Mouse (Mus musculus): ENCODE measurements around the gene Sec61a2. TPM values are rescaled to one million over a fixed set of nuclear protein-coding genes. Genes with fewer than 3 reads are reported as not detected.
A peak's percentile ranks its signal among the peaks of the same experiment; 100 is the strongest.

Sec61a2 gene
- total RNA-seq, 2 experiments from 2014 or later, result 100 to 114 TPM

DNA sequence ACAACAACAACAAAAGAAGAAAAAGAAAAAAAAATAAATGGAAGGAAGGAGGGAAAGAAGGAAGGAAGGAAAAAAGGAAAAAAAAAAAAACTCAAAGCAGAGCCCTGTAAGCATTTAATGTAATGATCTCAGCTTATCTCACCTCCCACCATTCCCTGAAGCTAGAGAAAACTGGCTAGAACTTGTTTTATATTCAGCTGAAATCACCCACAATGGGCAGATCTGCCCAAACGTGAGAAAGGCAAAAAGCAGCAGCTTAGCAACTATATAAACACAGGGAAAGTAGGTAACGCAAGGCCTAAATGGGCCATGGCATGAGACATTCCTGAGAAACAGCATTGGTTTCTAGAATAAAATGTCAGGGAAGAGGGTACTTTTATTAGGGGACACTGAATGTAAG, 5.8 kb downstream of the Sec61a2 start:
- intact Hi-C loops (cut with DNase I), result no loop called here
- DNase-seq, result no peak

DNA sequence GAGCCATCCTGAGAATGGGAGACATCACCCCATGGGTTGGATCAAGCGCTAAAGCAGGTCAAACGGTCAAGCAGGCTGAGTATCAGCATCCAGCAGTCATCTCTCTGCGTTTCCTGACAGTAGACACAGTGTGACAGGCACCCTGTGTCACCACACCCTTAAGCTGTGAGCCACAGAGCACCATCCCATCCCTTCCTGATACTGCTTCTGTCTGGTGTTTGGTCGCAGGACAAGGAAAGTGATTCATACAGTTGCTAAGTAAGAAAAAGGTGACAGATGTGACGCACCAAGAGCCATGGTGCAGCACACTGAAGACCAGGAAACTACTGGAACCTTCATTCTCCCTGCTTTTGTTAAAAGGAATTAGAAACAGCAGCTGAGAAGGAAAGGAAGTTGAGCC, 6.4 kb downstream of the Sec61a2 start:
- intact Hi-C loops (cut with DNase I), result no loop called here
- DNase-seq, result no peak

DNA sequence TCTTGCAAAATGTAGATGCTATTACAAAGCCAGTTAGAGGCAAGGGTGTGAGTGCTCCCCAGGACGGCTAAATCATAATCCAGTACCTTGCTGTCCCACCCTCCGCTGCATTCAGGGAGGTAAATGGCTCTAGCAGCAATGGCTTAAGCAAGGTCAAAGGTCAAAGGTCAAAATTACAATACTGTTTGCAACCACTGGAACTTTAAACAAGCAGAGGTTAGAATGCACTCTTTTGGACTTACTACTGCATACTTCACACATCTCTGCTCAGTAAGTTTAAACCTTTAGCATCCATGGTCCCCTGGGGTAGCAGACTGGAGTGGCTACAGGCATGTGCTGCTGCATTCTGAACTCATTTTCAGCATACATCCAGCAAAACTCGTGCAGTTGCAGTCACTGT, 17.8 kb downstream of the Sec61a2 start:
- intact Hi-C loops (cut with DNase I), result no loop called here
- no peak for DNase-seq

DNA sequence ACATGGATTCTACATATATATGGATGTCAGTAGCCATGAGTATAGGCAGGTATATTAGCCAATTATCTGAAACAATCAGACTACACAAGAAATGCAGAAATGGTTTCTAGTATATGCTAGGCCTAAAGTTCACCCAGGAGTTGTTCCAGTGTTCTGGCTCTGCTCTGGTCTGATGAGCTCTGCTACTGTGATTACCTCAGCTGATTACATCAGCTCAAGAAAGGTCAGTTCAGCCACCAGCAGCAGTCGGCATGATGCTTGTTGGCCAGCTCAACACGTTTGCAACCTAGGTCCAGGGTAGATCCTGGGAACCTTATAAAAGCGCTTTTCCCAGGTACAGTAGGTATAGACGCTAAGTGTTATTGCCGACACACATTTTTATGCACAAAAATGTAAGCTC, 25.5 kb downstream of the Sec61a2 start:
- no peak for DNase-seq
- intact Hi-C loops (cut with DNase I), result no loop called here

DNA sequence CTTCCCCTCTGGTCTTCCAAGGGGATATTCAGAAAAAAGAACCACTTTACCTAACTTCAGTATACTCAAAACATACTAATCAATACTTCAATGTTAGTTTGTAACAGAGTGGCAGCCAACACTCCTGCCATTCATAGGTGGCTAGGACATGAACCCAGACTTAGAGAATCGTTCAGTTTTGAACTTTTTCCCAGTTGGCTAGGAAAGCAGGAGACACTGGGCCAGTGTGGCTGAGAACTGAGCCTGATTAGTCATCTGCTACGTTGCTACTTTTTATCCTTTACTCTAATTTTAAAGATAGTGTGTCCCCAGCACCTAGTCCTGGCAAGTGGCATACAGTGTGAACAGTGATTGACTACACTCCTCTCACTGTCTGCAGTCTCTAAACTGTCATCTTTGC, 27.6 kb downstream of the Sec61a2 start:
- DNase-seq, result no peak
- intact Hi-C loops (cut with DNase I), result no loop called here

DNA sequence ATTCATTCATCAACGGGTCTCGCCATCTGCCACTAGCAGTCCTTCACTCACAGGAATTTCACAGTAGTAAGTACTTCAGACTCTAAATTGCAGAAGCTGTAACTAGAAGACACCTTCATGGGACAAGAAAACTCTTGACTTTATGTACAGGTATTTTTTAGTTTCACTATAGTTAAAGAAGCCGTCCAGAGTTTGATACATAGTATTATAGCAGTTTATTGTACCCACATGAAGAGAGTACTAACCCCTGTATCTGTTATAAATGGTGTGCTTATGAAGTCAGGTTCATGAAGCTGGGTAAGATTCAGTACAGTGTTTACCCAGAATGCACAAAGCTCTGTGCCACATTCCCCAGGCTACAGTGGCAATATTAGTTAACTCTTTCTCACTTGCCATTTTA, 32.4 kb downstream of the Sec61a2 start, which contains the start of gene Gm13199:
Gene Gm13199, minus strand, starts transcription at position 101 of the 400 bp plus-strand sequence.
- intact Hi-C loops (cut with DNase I), result no loop called here
- DNase-seq, result no peak

DNA sequence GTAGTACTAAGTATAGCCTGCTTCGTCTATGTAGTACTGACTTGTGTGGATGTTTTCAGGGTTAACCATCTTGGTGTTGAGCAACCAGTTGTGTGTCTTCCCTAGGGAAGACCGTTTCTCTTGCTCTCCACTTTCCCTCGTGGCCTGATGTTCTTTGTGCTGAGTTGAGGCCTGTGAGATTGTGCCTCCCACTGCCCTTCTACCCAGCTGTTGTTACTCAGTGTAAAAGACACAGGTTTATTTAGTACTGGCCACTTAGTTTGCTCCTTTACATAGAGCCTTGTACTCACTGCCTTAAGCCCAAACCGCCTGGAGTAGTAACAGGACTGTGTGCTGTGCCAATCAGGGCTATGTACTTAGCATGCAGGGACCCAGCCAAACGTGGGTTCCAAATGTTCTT, 43.4 kb downstream of the Sec61a2 start:
- no peak for DNase-seq
- intact Hi-C loops (cut with DNase I), result no loop called here

DNA sequence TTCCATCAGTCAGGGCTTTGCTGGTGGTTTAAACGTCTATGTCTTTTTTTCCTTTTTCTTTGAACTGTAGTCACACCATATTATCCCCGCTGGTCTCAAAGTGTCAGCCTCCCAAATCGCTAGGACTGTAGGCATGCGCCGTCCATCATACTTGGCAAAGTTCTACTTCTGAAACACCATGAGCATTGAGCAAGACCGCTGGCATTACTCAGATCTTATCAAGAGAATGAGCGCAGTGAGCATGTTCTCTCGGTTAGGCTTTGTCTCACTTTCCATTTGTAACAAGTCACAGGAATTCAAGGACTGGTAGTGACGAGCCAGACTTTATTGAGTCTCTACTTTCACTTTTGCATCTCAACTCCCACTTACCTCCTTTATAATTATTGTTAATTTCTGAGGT, 44.1 kb downstream of the Sec61a2 start:
- intact Hi-C loops (cut with DNase I), result no loop called here
- DNase-seq, result no peak

DNA sequence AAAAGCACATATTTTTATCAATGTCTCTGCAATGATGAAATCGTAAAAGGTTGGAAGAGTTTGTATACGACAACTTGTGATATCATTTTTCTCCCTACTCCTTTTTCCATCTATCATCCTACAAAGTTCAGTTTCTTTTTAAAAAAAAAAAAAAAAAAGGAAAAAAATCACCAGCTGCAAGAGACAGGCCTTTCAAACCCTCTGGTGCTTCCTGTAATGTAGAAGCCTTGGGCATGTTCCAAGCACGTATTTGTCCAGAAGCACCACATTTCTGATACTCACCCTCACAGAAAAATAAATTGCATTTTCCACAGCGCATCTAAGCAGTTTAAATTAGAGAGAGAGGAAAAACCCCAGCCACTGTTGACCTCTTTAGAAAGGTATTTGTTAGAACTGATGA, 49.4 kb downstream of the Sec61a2 start:
- DNase-seq, result no peak
- intact Hi-C loops (cut with DNase I), result no loop called here

DNA sequence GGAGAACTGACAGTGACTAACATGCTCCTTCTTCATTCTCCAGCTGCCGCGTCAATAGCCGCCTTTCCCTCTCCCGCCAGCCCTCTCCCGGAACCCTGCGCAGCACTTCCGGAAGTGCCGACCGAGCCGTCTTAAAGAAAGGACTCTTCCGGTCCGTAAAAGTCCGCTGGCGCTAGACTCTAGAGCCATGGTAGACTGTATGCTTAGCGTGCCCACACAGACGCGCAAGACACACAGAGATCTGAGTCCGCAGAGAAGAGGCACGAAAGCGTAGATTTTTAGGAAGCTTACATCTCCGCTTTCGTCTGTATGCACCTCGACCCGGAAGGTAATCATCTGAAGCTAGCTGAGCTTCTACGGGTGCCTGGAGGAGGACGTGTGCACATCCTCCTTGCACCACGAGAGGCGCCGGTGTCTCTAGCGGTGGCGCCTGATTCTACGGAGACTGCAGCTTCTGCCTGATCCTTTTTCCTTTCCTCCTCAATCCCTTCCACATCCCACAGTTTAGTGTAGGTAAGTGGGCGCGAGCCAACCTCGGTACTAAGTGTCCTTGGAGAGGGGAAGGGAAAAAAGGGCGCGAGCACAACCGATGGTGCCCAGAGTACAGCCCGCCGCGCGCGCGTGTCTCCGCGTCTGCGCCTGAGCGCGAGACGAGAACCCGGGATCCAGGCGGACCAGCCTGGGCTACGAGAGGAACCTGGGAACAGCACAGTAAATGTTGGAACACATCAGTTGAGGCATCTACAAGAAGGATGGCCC, 50.2 kb downstream of the Sec61a2 start, which contains the start of the genes Nudt5 and Cdc123:
Gene Nudt5, plus strand, starts transcription at position 147 of the 759 bp plus-strand sequence.
Gene Cdc123, minus strand, starts transcription at position 292 of the 759 bp plus-strand sequence.
- DNase-seq, result peak; percentile 90
- intact Hi-C loops (cut with DNase I), result no loop called here

DNA sequence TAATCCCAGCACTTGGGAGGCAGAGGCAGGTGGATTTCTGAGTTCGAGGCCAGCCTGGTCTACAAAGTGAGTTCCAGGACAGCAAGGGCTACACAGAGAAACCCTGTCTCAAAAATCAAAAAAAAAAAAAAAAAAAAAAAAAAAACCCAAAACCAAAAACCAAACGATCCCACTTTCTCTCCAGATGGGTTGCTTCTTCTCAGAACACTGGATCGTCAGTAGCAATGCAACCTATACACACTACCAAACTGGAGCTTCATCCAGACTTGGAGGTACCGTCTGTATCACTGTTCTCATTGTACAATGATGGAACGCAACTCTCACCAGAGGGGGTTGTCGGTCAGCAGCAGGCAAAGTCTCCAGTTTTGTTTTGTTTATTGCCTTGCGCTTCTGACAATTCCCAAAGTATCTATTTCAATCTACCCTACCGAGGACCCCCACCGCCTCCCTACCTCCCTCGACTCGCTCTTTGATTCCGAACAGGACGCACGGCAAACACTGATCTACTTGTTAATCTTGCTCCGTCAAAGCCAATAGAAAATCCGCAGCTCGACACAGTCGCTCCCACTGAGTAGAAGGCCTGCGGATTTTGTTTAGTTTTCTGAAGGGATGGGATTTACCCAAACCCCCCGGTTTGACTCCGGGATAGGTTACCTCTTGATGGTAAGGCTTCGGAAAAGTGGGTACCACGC, 50.9 kb downstream of the Sec61a2 start:
- intact Hi-C loops (cut with DNase I), result no loop called here
- no peak for DNase-seq

DNA sequence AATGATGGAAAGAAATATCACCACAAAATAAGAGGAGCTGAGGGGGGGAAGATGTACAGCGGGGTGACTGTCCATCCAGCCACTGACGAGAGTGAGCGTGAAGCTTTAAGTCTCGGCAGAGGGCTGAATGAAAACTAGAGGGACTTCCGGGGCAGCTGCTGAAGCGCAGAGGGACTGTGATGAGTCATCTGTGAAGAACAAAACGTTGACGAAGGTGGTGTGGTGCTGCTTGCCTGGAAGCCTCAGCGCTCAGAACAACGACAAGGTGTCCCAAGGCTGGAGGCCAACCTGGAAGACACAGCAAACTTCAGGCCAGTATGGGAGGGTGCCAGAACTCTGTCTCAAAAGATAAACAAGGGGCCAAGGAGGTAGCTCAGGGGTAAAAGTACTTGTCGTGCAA, 54.4 kb downstream of the Sec61a2 start:
- intact Hi-C loops (cut with DNase I), result no loop called here

DNA sequence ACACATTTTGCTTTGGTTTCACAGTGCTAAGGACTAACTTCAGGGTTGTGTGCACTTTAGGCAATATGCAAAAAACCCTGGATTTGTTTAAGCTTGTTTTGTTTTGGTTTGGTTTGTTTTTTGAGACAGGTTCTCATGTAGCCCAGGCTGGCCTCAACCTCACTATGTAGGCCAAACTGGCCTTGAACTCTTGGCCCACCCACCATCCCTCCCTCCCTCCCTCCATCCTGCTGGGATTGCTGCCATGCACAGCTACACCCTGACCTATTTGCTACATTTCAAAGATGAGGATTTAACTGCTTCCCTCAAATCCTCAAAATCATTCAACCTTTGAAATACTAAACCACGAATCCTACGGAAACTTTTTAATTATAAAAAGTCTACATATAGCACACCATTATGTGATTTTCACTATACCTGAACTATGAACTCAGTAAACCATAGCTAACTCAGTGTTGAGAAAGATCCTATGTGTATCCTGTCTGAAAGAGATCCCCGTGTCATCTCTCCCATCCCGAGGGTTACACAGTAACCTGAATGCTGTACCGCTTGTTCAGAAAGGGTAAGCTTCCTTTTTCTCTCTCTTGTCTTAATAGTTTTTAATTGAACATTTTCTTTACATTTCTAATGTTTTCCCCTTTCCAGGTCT, 69.8 kb downstream of the Sec61a2 start:
- no peak for DNase-seq
- intact Hi-C loops (cut with DNase I), result no loop called here

More for the DNA sequence above, 54.4 kb downstream of the Sec61a2 start:
- DNase-seq, result no peak

DNA sequence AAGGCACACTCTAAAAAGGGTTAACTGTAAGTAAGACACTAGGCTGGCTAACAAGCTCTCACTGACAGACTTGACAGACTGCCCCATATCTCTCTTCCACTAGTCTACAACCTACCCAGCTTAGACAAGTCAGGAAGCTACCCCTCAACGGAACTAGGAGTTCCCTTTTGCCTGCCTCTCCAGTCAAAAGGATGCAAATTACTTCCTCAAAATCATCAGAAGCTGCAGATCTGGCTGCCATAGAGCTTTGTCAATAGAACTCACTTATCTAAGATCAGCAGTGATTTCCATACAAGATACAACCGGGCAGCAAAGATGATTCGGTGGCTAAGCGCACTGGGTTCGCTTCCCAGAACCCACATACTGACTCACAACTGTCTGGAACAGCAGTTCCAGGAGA, 70.5 kb downstream of the Sec61a2 start:
- no peak for DNase-seq
- intact Hi-C loops (cut with DNase I), result no loop called here

DNA sequence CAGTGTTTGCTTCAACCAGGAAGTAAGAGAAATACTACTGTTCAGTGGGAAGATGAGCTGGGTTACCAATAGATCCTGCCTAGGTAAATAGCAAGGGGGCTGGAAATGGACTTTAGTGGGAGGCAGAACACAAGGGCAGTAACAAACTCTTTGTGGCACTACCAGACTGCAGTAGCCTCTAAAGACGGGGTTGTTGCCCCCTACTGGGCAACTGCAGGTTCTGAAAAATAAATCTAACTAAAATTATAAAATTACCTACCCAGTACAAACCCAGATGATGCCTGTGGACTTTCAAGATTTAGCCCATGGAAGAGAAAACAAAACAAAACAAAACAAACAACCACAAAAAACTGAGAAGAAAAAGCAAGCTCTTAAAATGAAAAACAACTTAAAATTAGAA, 71.0 kb downstream of the Sec61a2 start:
- intact Hi-C loops (cut with DNase I), result no loop called here
- no peak for DNase-seq

DNA sequence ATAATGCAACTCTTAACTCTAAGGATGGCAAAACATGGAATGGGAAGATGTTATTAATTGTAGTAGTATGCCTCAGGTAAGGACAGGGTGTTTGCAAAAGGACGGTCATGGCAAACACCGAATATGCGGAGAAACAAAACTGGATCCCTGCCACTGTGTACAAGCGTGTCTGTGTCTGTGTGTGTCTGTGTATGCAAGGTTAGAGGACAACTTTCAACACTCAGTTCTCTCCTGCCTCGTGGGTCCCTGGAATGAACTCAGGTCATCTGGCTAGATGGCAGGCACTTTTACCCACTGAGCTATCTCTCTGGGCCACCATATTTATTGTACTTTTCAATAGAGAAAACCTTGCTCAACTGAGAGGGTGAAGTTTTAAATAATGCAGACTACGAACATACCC, 72.8 kb downstream of the Sec61a2 start:
- no peak for DNase-seq
- intact Hi-C loops (cut with DNase I), result no loop called here

DNA sequence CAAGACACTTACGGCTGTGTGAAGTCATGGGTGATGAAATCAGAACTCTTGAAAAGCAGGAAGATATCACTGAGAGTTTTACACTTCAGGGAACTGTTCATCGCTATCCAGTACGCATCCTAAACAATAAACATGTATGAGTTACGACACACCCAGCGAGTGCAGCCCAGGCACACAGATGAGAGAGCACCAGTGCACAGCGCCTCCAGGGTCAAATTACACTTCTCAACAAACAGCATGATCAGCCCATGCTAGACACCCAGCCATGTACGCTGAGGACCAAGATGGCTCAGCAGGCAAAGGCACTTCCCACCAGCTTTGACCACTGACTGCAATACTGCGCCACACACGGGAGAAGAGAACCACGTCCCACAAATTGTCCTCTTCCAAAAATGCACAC, 74.0 kb downstream of the Sec61a2 start:
- intact Hi-C loops (cut with DNase I), result no loop called here
- no peak for DNase-seq

Other genes starting within 250 kb of the Sec61a2 start
- 10 to 100 TPM; 64.2 to 64.3 TPM for gene Camk1d, start 180.9 kb downstream of the Sec61a2 start, total RNA-seq (2021)
- 10 to 100 TPM; 14.4 to 15.4 TPM for gene Nudt5, start 50.4 kb downstream of the Sec61a2 start, total RNA-seq (2021)
- 100 to 1,000 TPM; 137 to 148 TPM for gene Cdc123, start 50.3 kb downstream of the Sec61a2 start, total RNA-seq (2021)
- gene Gm13199, start 32.5 kb downstream of the Sec61a2 start, total RNA-seq (2021), result 1 to 10 TPM in 1 of 2 experiments, under 1 TPM in 1; 0.94 to 1.5 TPM
- 10 to 100 TPM; 11.6 to 14.8 TPM for gene Dhtkd1, start 47.4 kb upstream of the Sec61a2 start, total RNA-seq (2021)
- gene Upf2, start 56.0 kb upstream of the Sec61a2 start, total RNA-seq (2021), result 10 to 100 TPM; 16.7 to 19.6 TPM
- gene Proser2, start 234.8 kb upstream of the Sec61a2 start, total RNA-seq (2021), result 1 to 10 TPM; 2.3 to 3.4 TPM

Measured in left cerebral cortex, postnatal 4 days (tissue).